Mouse (Mus musculus) C2C12 (cell line): ENCODE measurements at regions not wholly inside any gene's neighbourhood (a gene's known extent, or its start where the extent isn't known, plus 50 kb on each side); places are given as distances from the start of the nearest gene placed in this dataset.

Experiments
- CEBPB ChIP-seq: IDR thresholded peaks from one replicate; pipeline ENCODE4 v1.6.1; 2011; ENCODE audit warnings: low read depth, mild to moderate bottlenecking, control low read depth, moderate library complexity
- CTCF ChIP-seq: IDR thresholded peaks from one replicate; pipeline ENCODE4 v1.5.1; 2011; ENCODE audit not compliant: control insufficient read depth, insufficient read depth, insufficient read length
- FOSL1 ChIP-seq: IDR thresholded peaks from one replicate; pipeline ENCODE4 v1.8.0; 2011; ENCODE audit warnings: mild to moderate bottlenecking, low read length; ENCODE audit not compliant: poor library complexity, insufficient read depth, severe bottlenecking
- MYOD1 ChIP-seq: IDR thresholded peaks from one replicate; pipeline ENCODE4 v1.6.1; 2011; ENCODE audit warnings: low read depth; ENCODE audit not compliant: control insufficient read depth, insufficient read length
- MYOG ChIP-seq: IDR thresholded peaks from one replicate; pipeline ENCODE4 v1.6.1; 2011; ENCODE audit not compliant: control insufficient read depth, insufficient read length; ENCODE audit errors: extremely low read depth

- TF ChIP-seq CTCF (no peak), CEBPB (no peak), FOSL1 (no peak), MYOD1 (no peak), MYOG (no peak)
Observed at GRCm38 (mm10) chr15:68695041-68695650, 2194.4 kb upstream of the Lrrc6 start.
